Mouse (Mus musculus) hindbrain, embryonic 10.5 days (tissue): ENCODE measurements around the gene Spin2d. TPM values are rescaled to one million over a fixed set of nuclear protein-coding genes. Genes with fewer than 3 reads are reported as not detected.
"Not testable (repeated sequence)": the region's sequence is repeated elsewhere in the genome, so short reads cannot be mapped to it uniquely, and the experiment has no call there.

Experiments
- DNase-seq: peaks from one replicate; pipeline ENCODE4 v3.0.0-alpha.2; 2017; ENCODE audit warnings: low spot score
- H3K27ac ChIP-seq: fragments of 300-500 bp; sonication (generic); 2 replicates; pipeline ENCODE4 v1.5.1; 2016; ENCODE audit warnings: mild to moderate bottlenecking, moderate library complexity
- H3K27me3 ChIP-seq: fragments of 300-500 bp; sonication (generic); 2 replicates; pipeline ENCODE4 v1.6.1; 2016; ENCODE audit warnings: mild to moderate bottlenecking; ENCODE audit not compliant: poor library complexity, insufficient read depth, severe bottlenecking
- H3K36me3 ChIP-seq: fragments of 300-500 bp; sonication (generic); 2 replicates; pipeline ENCODE4 v1.6.1; 2016; ENCODE audit warnings: mild to moderate bottlenecking, moderate library complexity
- H3K4me1 ChIP-seq: fragments of 300-500 bp; sonication (generic); replicated peaks from 2 replicates; pipeline ENCODE4 v1.6.1; 2016; ENCODE audit warnings: mild to moderate bottlenecking
- H3K4me3 ChIP-seq: fragments of 300-500 bp; sonication (generic); 2 replicates; pipeline ENCODE4 v1.5.1; 2016; ENCODE audit warnings: mild to moderate bottlenecking, moderate library complexity
- H3K9me3 ChIP-seq: fragments of 300-500 bp; sonication (generic); 2 replicates; pipeline ENCODE4 v1.6.1; 2016; ENCODE audit warnings: mild to moderate bottlenecking, moderate library complexity
- WGBS: fragments of 180-500 bp; shearing (Covaris S2); methylation state at CpG from one replicate; pipeline ENCODE4 v1.1.7; 2016; 5-methylcytosine and 5-hydroxymethylcytosine counted together
- polyA plus RNA-seq: library from polyadenylated mRNA; unstranded; fragments of >200 nt; fragmentation: Nextera tagmentation; extraction: Ambion mirVana; gene quantifications from 2 replicates; pipeline ENCODE4 v1.2.1, GENCODE M21; 2016

Spin2d gene
- not detected in 2 replicates for polyA plus RNA-seq

GRCm38 (mm10) chrX:73176889-73177288, at the start of gene Spin2d:
Gene Spin2d (minus strand): TSS chrX:73176989.
- WGBS, result 79% methylated on average over 8 of the region's 15 CpGs
- not testable (repeated sequence) for H3K36me3 ChIP-seq, H3K9me3 ChIP-seq

GRCm38 (mm10) chrX:73225365-73225764, 48.6 kb upstream of the Spin2d start:
- H3K27ac ChIP-seq, result no peak overlapping the region
- DNase-seq, result no peak
- peaks cover 10% of the 10 kb centered on the region for H3K27me3 ChIP-seq
- H3K4me1 ChIP-seq, result 0 out of 2 replicates have a peak, but pooled peaks cover 7% of the 10 kb centered on the region
- H3K4me3 ChIP-seq, result no peak overlapping the region
- WGBS, result 61% methylated on average over 1 of the region's 1 CpGs
- peaks cover 4% of the 10 kb centered on the region; the same call in 1 of the 2 replicates for H3K9me3 ChIP-seq
- no peaks in the 10 kb centered on the region for H3K36me3 ChIP-seq

More at GRCm38 (mm10) chrX:73176889-73177288, at the start of gene Spin2d:
- not testable (repeated sequence) for H3K4me3 ChIP-seq, H3K27me3 ChIP-seq, H3K4me1 ChIP-seq, DNase-seq, H3K27ac ChIP-seq

- H3K27ac ChIP-seq, H3K27me3 ChIP-seq, DNase-seq, H3K36me3 ChIP-seq, H3K4me1 ChIP-seq, H3K9me3 ChIP-seq, H3K4me3 ChIP-seq: not testable (repeated sequence)
- 83% methylated on average over 19 of the region's 19 CpGs for WGBS
Measured at GRCm38 (mm10) chrX:73213819-73214564, 37.2 kb upstream of the Spin2d start, which contains the start of gene Xlr4b. Gene Xlr4b (plus strand): TSS chrX:73214333.

GRCm38 (mm10) chrX:73191934-73192333, 15.1 kb upstream of the Spin2d start, which contains the start of gene Xlr3b:
Gene Xlr3b (plus strand): TSS chrX:73192207.
- not testable (repeated sequence) for H3K4me3 ChIP-seq, H3K9me3 ChIP-seq, H3K27me3 ChIP-seq, H3K36me3 ChIP-seq, DNase-seq, H3K4me1 ChIP-seq, H3K27ac ChIP-seq
- WGBS, result 78% methylated on average over 12 of the region's 12 CpGs

- H3K36me3 ChIP-seq, H3K27ac ChIP-seq, H3K9me3 ChIP-seq, H3K27me3 ChIP-seq, H3K4me3 ChIP-seq, DNase-seq, H3K4me1 ChIP-seq: not testable (repeated sequence)
- WGBS, result no CpG with 5 or more reads among the region's 7 CpGs
Measured at GRCm38 (mm10) chrX:73149350-73149749, 27.4 kb downstream of the Spin2d start, which contains the start of gene DXBay18. Gene DXBay18 (minus strand): TSS chrX:73149450.

GRCm38 (mm10) chrX:73148496-73148895, 28.3 kb downstream of the Spin2d start, which contains the start of gene Xlr5b:
Gene Xlr5b (plus strand): TSS chrX:73148796.
- H3K27ac ChIP-seq, DNase-seq, H3K27me3 ChIP-seq, H3K9me3 ChIP-seq, H3K36me3 ChIP-seq, H3K4me3 ChIP-seq, H3K4me1 ChIP-seq: not testable (repeated sequence)
- no CpG with 5 or more reads among the region's 20 CpGs for WGBS

GRCm38 (mm10) chrX:73143218-73143618, 33.6 kb downstream of the Spin2d start:
- no CpG with 5 or more reads among the region's 7 CpGs for WGBS
- not testable (repeated sequence) for H3K9me3 ChIP-seq, H3K4me3 ChIP-seq, H3K27ac ChIP-seq, H3K27me3 ChIP-seq, H3K36me3 ChIP-seq, DNase-seq, H3K4me1 ChIP-seq

Other genes with a start within 250 kb of the Spin2d start
- gene Zfp185, start 189.7 kb downstream of the Spin2d start, polyA plus RNA-seq, result 3.7 and 5.1 TPM in 2 replicates
- gene Pnma5, start 139.9 kb downstream of the Spin2d start, polyA plus RNA-seq, result 0.09 and 0.11 TPM in 2 replicates
- gene Pnma3, start 112.2 kb downstream of the Spin2d start, polyA plus RNA-seq, result 0.25 and 0.51 TPM in 2 replicates
- 1.5 TPM in 1 of 2 replicates, not detected in the other for gene Xlr4a, start 94.5 kb downstream of the Spin2d start, polyA plus RNA-seq
- gene Xlr3a, start 79.9 kb downstream of the Spin2d start, polyA plus RNA-seq, result 2.1 and 2.7 TPM in 2 replicates
- 0.24 and 0.26 TPM in 2 replicates for gene Gm14685, start 59.9 kb downstream of the Spin2d start, polyA plus RNA-seq
- not detected in 2 replicates for gene Xlr5b, start 28.2 kb downstream of the Spin2d start, polyA plus RNA-seq
- gene DXBay18, start 27.5 kb downstream of the Spin2d start, polyA plus RNA-seq, result not detected in 2 replicates
- 11.1 and 12.8 TPM in 2 replicates for gene Xlr3b, start 15.2 kb upstream of the Spin2d start, polyA plus RNA-seq
- gene Xlr4b, start 37.3 kb upstream of the Spin2d start, polyA plus RNA-seq, result 0.45 and 0.68 TPM in 2 replicates
- 14.1 and 19.8 TPM in 2 replicates for gene F8a, start 51.3 kb upstream of the Spin2d start, polyA plus RNA-seq
- gene Xlr4c, start 66.1 kb upstream of the Spin2d start, polyA plus RNA-seq, result 0.27 TPM in 1 of 2 replicates, not detected in the other
- gene Xlr3c, start 88.4 kb upstream of the Spin2d start, polyA plus RNA-seq, result 0.20 and 0.30 TPM in 2 replicates
- not detected in 2 replicates for gene Xlr5a, start 116.0 kb upstream of the Spin2d start, polyA plus RNA-seq
- not detected in 2 replicates for gene Xlr5c, start 116.0 kb upstream of the Spin2d start, polyA plus RNA-seq
- gene Gm45015, start 159.9 kb upstream of the Spin2d start, polyA plus RNA-seq, result not detected in 2 replicates
- gene Zfp275, start 165.6 kb upstream of the Spin2d start, polyA plus RNA-seq, result 12.6 and 13.4 TPM in 2 replicates
- gene Gm18336, start 221.7 kb upstream of the Spin2d start, polyA plus RNA-seq, result not detected in 2 replicates
- gene Zfp92, start 234.1 kb upstream of the Spin2d start, polyA plus RNA-seq, result 0.10 and 0.17 TPM in 2 replicates